Mouse (Mus musculus) ovary, postnatal 14 days (tissue): ENCODE data around the gene Lyplal1.

Experiments
- DNase-seq: peaks from one replicate; pipeline ENCODE4 v3.0.0; 2022; ENCODE audit warnings: low spot score

Gene Lyplal1

GRCm38 (mm10) chr1:186116701-186117488 lies at the start of gene Lyplal1:
TSS of gene Lyplal1 (minus strand) at chr1:186117310.
- peak; percentile 96 for DNase-seq

DNA sequence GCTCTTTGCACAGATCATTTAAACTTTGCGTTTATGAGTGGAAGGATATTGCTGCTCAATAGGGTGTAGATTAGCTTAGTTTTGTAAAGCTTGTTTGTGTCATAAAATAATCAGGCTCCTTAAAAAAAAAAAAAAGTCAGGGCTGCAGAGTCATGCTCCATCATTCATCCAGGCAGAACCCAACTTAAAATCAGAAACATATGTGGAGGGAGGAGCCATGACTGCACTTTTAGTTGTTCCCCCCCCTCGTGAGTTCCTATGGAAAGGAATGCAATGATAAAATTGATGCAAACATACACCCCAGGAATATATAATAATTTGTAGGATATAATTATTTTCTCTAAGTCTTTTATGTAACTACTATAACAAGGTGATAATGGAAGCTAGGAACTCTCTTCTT lies 46.5 kb upstream of the Lyplal1 start:
- DNase-seq = no peak

GRCm38 (mm10) chr1:186163206-186163605 lies 46.1 kb upstream of the Lyplal1 start:
- no peak for DNase-seq

- DNase-seq = no peak
Observed at GRCm38 (mm10) chr1:186150376-186150775, 33.3 kb upstream of the Lyplal1 start.

GRCm38 (mm10) chr1:186145444-186145843 lies 28.3 kb upstream of the Lyplal1 start:
- no peak for DNase-seq

DNA sequence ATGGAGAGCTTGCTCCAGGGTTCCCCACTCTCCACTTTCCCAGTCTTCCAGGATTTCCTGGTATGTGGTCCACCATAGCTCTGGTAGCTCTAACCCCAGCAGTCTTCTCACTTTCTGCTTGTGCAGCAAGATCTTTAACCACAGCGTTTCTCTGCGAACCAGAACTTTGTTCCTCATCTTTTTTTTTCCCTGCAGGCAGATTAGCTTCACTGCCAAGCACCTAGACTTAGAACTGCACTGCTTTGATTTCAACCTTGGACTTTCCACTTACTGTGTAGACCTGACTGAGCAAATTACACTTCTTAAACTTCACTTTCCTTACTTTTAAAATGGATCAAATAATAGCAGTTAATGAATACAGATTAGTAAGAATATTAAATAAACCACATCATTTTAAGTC lies 23.1 kb upstream of the Lyplal1 start:
- DNase-seq = no peak

DNA sequence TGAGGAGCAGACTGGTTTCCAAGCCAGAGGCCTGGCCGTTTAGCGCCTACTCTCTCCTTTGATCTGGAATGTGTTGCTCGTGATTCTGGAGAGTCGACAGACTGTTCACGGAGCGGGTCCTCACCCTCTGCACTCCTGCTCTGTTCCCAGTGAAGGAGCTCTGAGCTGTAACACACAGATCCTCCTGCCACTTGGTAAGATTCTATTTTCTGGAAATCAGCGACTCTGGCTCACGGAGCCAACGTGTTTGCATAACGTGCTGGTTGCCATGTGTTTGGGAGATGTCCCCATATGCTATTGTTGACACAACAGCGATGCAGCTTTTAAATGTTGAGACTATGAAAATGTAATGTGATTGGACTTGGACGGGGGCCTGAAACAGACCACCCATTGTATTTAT lies 20.8 kb upstream of the Lyplal1 start:
- DNase-seq = no peak

GRCm38 (mm10) chr1:186136636-186137380 lies 19.7 kb upstream of the Lyplal1 start:
- no peak for DNase-seq

DNA sequence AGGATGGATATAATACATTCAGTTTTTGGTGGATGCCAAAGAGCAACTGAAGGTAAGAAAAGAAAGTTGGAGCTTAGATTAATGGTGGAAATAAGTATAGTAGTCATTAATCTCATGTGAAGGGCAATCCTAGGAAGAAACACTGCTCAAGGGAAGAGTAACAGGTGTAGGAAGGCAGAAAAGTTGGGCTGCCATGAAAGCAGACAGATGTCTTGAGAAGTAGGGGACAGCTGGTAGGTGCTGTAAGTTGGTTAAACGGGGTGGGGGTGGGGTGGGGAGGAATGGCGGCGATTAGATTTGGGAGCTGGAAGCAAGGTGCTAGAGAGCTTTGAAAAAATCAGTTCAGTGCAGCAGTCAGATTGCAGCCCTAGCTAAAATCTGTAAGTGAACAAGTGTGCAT lies 14.4 kb upstream of the Lyplal1 start:
- no peak for DNase-seq

GRCm38 (mm10) chr1:186128940-186129339 lies 11.8 kb upstream of the Lyplal1 start:
- no peak for DNase-seq

DNA sequence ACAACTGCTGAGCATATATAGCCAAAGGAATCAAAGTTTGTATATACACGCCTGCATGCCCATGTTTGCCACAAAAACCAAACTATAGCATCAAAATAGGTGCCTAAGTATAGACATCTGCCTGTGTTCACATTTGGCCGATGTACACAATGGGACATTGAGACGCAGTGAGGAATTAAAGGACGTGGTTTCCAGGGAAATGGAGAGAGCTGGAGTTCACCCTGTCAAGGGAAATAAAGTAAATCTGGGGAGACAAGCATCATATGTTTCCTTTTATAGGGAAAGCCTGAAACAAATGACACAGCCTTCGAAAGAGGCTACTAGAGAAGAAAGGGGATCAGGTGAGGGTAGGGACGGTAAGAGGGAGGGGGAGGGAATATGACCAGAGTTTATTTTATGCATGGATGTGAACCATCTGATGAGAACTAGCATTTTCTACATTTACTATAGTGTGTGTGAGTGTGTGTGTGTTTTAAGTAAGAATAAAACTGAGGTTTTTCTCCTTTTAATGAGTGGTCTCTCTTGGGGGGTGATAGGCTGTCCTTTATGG lies 9.3 kb upstream of the Lyplal1 start:
- DNase-seq = no peak

DNA sequence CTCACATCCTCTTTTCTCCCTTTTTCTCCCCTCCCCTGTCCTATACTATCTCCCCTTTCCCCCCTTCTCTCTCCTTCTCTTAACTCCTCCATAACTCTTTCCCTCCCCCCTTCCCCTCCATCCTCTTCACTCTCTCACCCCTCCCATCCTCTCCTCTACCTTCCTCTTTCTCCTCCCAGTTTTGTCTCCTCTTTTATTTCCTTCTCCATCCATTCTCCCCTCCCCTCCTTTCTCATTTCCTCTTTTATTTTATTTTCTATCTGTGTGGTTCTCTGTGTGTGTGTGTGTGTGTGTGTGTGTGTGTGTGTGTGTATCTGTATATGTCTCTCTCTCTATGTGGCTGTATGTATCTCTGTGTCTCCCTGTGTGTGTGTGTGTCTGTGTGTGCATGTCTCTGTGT lies 6.6 kb upstream of the Lyplal1 start:
- no peak for DNase-seq

- DNase-seq = no peak
Observed at GRCm38 (mm10) chr1:186119856-186120255, 2.7 kb upstream of the Lyplal1 start.

DNA sequence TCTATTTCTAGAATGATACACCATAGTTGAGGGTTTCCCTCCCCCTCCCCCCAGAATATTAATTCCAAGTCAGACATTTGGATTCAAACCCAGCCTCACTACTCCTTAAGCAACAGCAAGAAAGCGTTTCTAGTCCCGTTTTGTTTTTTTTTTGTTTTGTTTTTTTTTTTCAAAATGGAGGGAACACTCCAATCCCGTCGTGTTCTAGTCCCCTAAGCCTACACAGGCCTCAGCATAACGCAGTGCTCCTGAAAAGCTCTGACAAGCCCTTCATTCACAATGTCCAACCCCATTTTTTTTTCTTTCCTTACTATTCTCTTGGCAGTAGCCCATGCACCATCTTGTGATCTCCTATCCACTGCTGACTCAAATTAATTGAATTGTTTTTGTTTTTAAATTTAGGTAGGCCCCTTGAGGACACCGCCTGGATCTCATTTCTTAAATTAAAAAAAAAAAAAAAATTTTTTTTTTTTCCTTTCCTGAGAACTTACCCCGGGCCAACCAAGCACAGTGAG lies 967 bp downstream of the Lyplal1 start:
- no peak for DNase-seq

DNA sequence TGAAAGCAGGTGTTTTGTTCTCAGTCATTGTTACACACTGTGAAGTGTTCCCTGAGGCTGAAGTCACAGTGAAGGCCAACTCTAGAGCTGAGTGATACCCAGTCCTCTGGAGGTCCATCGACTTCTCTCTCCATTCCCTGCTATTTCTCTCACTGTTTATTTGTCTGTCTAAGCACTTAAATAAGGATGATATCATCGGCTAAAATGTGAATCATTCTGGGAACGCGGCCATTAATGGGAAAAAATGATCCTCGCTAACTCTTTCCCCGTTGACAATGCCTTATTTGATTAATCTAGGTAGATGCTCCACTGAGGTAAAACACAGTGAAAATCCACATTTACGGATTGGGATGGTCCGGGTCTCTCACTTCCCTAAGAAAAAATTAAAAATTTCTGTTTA lies 14.8 kb downstream of the Lyplal1 start:
- DNase-seq = no peak

GRCm38 (mm10) chr1:186066266-186066897 lies 50.7 kb downstream of the Lyplal1 start:
- DNase-seq = no peak

- DNase-seq = no peak
Observed at GRCm38 (mm10) chr1:186060041-186060440, 57.1 kb downstream of the Lyplal1 start.

DNA sequence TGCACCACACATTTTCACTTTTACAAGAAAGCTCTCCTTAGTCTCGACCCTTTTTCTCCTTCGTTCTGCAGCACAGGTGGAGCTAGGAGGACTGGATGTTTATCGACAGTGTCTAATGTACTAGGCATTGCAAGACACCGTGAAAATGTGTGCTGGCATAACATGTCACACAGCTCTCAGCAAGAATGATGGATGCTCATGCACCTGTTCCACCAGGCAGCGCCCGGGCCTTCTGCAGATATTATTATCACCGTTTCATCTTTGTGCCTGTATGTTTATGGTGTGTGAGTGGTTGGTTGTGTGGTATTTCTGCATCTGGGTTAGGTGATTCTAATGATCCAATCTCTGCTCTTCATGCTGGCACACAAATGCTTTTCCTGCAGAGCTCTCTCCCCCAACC lies 62.9 kb downstream of the Lyplal1 start:
- no peak for DNase-seq

DNA sequence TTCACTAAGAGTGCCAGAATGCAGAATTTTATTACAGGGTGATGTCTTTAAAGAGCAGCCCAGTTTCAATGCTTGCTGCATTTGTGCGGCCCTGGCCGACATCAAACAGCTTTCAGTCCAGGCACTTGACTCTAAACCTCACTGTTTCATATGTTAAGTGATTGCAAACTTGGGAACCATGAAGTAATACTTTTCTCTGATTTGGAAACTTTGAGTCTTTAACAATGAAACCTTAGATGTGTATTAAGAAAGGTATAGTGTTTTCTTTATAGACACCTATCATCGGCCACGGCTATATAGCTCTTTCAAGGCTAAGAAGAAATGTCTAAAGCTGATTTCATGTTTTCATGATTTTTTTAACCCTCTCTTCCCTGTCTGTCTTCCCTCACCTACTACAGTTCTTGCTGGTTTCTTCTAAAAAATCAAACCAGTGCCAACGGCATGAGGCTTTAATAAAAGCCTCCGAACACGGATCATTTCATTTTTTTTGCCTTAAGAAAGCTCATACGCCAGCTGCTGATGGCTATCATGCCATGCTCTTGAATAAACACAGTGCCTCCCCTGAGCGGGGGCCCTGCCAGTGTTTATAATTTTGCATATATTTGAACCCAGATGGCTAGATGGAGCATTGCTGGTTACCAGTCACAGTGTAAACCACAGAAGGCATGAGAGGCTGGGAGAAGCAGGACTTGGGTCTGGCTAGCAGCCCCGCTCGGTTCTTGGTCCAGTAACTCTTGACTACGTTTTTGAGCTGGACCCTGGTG lies 63.6 kb downstream of the Lyplal1 start:
- no peak for DNase-seq

DNA sequence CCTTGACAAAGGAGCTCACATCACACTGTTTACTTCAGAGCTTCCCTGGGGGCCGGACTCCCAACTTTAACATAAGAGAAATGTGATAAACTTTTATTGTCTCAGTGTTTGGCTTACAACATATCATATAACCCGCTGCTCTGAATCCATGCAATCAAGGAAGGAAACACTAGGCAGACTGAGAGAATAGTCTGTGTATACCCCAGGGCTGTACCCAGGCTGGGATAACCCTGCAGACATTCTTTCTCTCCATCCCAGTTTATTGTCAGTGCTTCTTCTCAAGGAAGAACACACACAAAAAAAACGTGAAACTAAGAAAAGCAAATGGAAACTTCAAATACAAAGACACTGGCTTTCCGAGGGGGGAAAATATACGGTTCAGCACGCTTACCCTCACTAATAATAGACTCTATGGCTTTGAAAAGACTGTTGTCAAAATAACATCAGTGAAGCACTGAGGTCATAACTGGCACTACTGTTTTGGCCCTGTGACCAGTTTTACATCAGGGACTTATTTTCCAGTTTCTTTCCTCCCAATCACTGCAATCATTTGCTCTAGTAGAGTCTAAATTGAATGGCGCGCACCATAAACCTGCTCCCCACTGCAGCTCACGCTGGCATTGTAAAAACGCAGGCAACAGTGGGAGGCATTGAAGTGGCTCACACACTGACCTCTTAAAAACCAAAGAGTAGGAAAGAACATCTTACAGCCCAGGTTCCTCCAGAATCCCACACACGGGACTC lies 73.2 kb downstream of the Lyplal1 start:
- DNase-seq = no peak

DNA sequence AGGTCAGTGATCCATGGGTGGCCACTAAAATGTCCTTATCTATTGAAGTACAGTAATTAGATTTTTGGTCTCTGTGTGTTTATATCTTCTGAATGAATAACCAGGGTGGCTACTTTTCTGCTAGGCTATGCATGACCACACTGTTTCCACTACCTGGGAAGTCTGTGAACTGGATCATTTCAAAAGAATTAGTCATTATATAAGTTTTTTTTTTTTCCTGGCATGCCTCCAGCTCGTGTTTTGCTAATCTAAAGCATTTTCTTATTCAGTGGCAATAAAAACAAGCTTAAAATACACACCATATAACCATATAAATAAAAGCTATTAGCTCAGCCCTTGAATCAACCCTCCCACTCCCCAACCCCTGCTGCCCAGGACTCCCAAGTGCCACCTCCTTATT lies 75.3 kb downstream of the Lyplal1 start:
- no peak for DNase-seq
